Mouse (Mus musculus) layer of hippocampus, postnatal 14 days (tissue): ENCODE data around the gene Ick. TPM values are rescaled to one million over a fixed set of nuclear protein-coding genes. Genes with fewer than 3 reads are reported as not detected.

ENCODE experiments used
- DNase-seq, 2 experiments: peaks; one replicate each; pipeline ENCODE4 v3.0.0; 2021 to 2022; ENCODE audit warnings: low spot score in 2 of 2, mixed read lengths in 1 of 2
- total RNA-seq, 2 experiments: library from RNA; stranded (reverse); gene quantifications; 2 replicates each; pipeline ENCODE4 v1.2.3; 2021

Ick gene
- total RNA-seq, 2 experiments from 2014 or later, result 34.3 to 34.9 TPM

- DNase-seq, result no peak
Measured at GRCm38 (mm10) chr9:78103965-78104560, 4.9 kb upstream of the Ick start.

- no peak for DNase-seq
Measured at GRCm38 (mm10) chr9:78104973-78105372, 4.0 kb upstream of the Ick start.

GRCm38 (mm10) chr9:78105501-78105932, 3.5 kb upstream of the Ick start:
- DNase-seq, result no peak

- no peak for DNase-seq
Measured at GRCm38 (mm10) chr9:78106821-78107220, 2.2 kb upstream of the Ick start.

- no peak for DNase-seq
Measured at GRCm38 (mm10) chr9:78107582-78107911, 1.4 kb upstream of the Ick start.

GRCm38 (mm10) chr9:78107912-78108795, 838 bp upstream of the Ick start:
- DNase-seq, result peak; percentile 78 to 81

GRCm38 (mm10) chr9:78109656-78110055, 664 bp downstream of the Ick start:
- no peak for DNase-seq

- DNase-seq, result no peak
Measured at GRCm38 (mm10) chr9:78111456-78111855, 2.5 kb downstream of the Ick start.

GRCm38 (mm10) chr9:78112770-78113537, 4.0 kb downstream of the Ick start:
- peak; percentile 94 to 95 for DNase-seq

- no peak for DNase-seq
Measured at GRCm38 (mm10) chr9:78113538-78113885, 4.5 kb downstream of the Ick start.

GRCm38 (mm10) chr9:78115746-78116145, 6.8 kb downstream of the Ick start:
- no peak for DNase-seq

GRCm38 (mm10) chr9:78117690-78118089, 8.7 kb downstream of the Ick start:
- DNase-seq, result no peak

GRCm38 (mm10) chr9:78121358-78121757, 12.4 kb downstream of the Ick start:
- no peak for DNase-seq

- no peak for DNase-seq
Measured at GRCm38 (mm10) chr9:78121985-78122384, 13.0 kb downstream of the Ick start.

- DNase-seq, result no peak
Measured at GRCm38 (mm10) chr9:78122939-78123712, 14.1 kb downstream of the Ick start.

GRCm38 (mm10) chr9:78124297-78124696, 15.3 kb downstream of the Ick start:
- DNase-seq, result no peak

GRCm38 (mm10) chr9:78126007-78126406, 17.0 kb downstream of the Ick start:
- no peak for DNase-seq

GRCm38 (mm10) chr9:78126643-78127042, 17.7 kb downstream of the Ick start:
- DNase-seq, result no peak

- DNase-seq, result no peak
Measured at GRCm38 (mm10) chr9:78135658-78136057, 26.7 kb downstream of the Ick start.

- no peak for DNase-seq
Measured at GRCm38 (mm10) chr9:78138044-78138676, 29.2 kb downstream of the Ick start.

GRCm38 (mm10) chr9:78139463-78139862, 30.5 kb downstream of the Ick start:
- DNase-seq, result no peak
